Comparison of ENCODE assay signal across 27 mouse cellular contexts in the genomic region with DNA sequence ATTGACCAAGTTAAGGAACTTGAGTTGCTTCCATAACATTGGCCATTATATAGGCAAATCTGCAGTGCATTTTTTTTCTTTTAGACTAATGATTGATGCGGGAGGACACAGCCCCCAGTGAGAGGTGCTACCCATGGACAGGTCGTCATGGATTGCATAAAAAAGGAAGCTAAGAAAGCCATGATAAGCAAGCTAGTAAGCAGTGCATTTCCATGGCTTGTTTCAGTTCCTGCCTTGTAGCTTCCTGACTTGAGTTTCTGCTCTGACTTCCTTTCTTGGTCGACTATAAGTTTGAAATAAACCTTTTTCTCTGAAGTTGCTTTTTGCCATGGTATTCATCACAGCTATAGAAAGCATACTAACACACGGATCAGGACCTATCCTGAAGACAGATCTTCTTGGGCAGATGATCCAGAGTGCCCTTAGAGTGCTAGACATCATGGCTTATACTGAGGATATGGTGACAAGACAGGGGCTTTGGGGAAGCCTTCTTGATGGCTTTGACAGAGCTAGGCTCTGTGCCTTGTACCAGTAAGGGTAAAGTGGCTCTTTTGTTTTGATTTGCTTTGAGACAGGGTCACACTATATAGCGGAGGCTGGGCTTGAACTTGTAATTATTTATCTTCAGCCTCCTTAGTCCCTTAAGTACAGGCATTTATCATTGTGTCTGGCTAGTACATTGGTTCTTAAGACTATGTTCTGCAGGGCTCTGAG.
DNase-seq lines count a peak whose midpoint lies in the region; ATAC-seq and TF ChIP-seq lines count a peak whose summit lies in the region.
"Had no signal": no experiment of that assay in that cellular context is flagged by ENCODE, and none has a peak within 500 bp of the region (broad histone marks: within the 10 kb centered on the region; RNA-seq: fewer than 3 reads in every experiment).

No protein-coding gene starts in this region.

- H3K36me3 ChIP-seq in heart, embryonic 10.5 days = no peaks in the 10 kb centered on the region
- H3K36me3 ChIP-seq: forebrain, embryonic 12.5 days; hindbrain, embryonic 13.5 days; liver, embryonic 12.5 days; midbrain, embryonic 12.5 days; neural tube, embryonic 12.5 days had no signal

- H3K9me3 ChIP-seq in heart, embryonic 10.5 days = no peaks in the 10 kb centered on the region
- H3K9me3 ChIP-seq: forebrain, embryonic 12.5 days; hindbrain, embryonic 13.5 days; liver, embryonic 12.5 days; megakaryocyte, embryonic 14.5 days; midbrain, embryonic 12.5 days; neural tube, embryonic 12.5 days had no signal

- ATAC-seq in megakaryocyte progenitor cell, adult 5-6 weeks (replicated peaks; ENCODE audit: poor library complexity) = peak; percentile 83
- ATAC-seq in erythroblast, adult 5-6 weeks (replicated peaks; ENCODE audit: low FRiP score, poor library complexity, severe bottlenecking) = no peak
- ATAC-seq: CD4-positive, CD25-positive, alpha-beta regulatory T cell, adult 4 months; intestine, embryonic 16.5 days; liver, embryonic 12.5 days; liver, postnatal 0 days; lung, postnatal 0 days had no signal

- DNase-seq in heart, adult 11 months = peak; percentile 55
- DNase-seq in heart, embryonic 10.5 days (ENCODE audit: low spot score) = no peak
- DNase-seq in B cell, adult 2 months = peak; percentile 8 to 14
- DNase-seq in adrenal gland, adult 8-10 months = no peak
- DNase-seq in urinary bladder, adult 18-20 months (ENCODE audit: low spot score in 2 of 2) = no peak
- DNase-seq: adrenal gland, postnatal 10 days; cerebellum, adult 11 months; cerebellum, adult 9-11 months; heart, postnatal 36 days; kidney, postnatal 10 days; layer of hippocampus, adult 9-11 months; liver, postnatal 0 days; thymus, adult 18-20 months; thymus, postnatal 36 days had no signal

- H3K27ac ChIP-seq in heart, embryonic 10.5 days = no peak overlapping the region
- 0 out of 2 replicates have a peak overlapping the region, but pooled peaks have one; percentile 59 for H3K27ac ChIP-seq in cortical plate, adult 2 months (ENCODE audit: insufficient read depth, low read length)
- H3K27ac ChIP-seq: forebrain, embryonic 12.5 days; hindbrain, embryonic 13.5 days; liver, embryonic 12.5 days; midbrain, embryonic 12.5 days; neural tube, embryonic 12.5 days had no signal

- no peak for TF ChIP-seq POLR2A in cortical plate, adult 2 months (IDR thresholded peaks at IDR 0.05; ENCODE audit: extremely low read depth, insufficient read depth, low read length)

- H3K4me1 ChIP-seq in heart, embryonic 10.5 days = no peaks in the 10 kb centered on the region
- H3K4me1 ChIP-seq in cortical plate, adult 2 months (ENCODE audit: control insufficient read depth, insufficient read depth, low read length) = peaks cover 9% of the 10 kb centered on the region
- H3K4me1 ChIP-seq: liver, embryonic 12.5 days; megakaryocyte, embryonic 14.5 days; midbrain, embryonic 12.5 days; neural tube, embryonic 12.5 days had no signal

- 68% methylated on average over 5 of the region's 5 CpGs for WGBS in heart, embryonic 10.5 days

- H3K4me3 ChIP-seq in heart, embryonic 10.5 days = no peak overlapping the region
- H3K4me3 ChIP-seq in cortical plate, adult 2 months (ENCODE audit: insufficient read depth, low read length) = no peak overlapping the region
- H3K4me3 ChIP-seq: forebrain, embryonic 12.5 days; hindbrain, embryonic 13.5 days; liver, embryonic 12.5 days; megakaryocyte, embryonic 14.5 days; midbrain, embryonic 12.5 days; myocyte; neural tube, embryonic 12.5 days had no signal

- TF ChIP-seq CTCF in cortical plate, adult 2 months (IDR thresholded peaks at IDR 0.05; ENCODE audit: extremely low read depth, insufficient read depth, low read length) = no peak

- H3K27me3 ChIP-seq in heart, embryonic 10.5 days (ENCODE audit: insufficient read depth, poor library complexity, severe bottlenecking) = no peaks in the 10 kb centered on the region
- H3K27me3 ChIP-seq: forebrain, embryonic 12.5 days; hindbrain, embryonic 13.5 days; liver, embryonic 12.5 days; megakaryocyte, embryonic 14.5 days; midbrain, embryonic 12.5 days; neural tube, embryonic 12.5 days had no signal

Comparison
In these comparisons a context has a peak if more than half of its experiments do, and no peak if none do; other contexts are left out.
1. DNase-seq: peak in heart, adult 11 months (single experiment) and B cell, adult 2 months (2 of 2); none in heart, embryonic 10.5 days (single experiment), adrenal gland, adult 8-10 months (single experiment) and urinary bladder, adult 18-20 months (0 of 2).